Mouse (Mus musculus): ENCODE results near the gene Ddx49. TPM values are rescaled to one million over a fixed set of nuclear protein-coding genes. Genes with fewer than 3 reads are reported as not detected.

The Ddx49 gene
- polyA plus RNA-seq, 1 experiment from 2014 or later: 32.9 TPM

DNA sequence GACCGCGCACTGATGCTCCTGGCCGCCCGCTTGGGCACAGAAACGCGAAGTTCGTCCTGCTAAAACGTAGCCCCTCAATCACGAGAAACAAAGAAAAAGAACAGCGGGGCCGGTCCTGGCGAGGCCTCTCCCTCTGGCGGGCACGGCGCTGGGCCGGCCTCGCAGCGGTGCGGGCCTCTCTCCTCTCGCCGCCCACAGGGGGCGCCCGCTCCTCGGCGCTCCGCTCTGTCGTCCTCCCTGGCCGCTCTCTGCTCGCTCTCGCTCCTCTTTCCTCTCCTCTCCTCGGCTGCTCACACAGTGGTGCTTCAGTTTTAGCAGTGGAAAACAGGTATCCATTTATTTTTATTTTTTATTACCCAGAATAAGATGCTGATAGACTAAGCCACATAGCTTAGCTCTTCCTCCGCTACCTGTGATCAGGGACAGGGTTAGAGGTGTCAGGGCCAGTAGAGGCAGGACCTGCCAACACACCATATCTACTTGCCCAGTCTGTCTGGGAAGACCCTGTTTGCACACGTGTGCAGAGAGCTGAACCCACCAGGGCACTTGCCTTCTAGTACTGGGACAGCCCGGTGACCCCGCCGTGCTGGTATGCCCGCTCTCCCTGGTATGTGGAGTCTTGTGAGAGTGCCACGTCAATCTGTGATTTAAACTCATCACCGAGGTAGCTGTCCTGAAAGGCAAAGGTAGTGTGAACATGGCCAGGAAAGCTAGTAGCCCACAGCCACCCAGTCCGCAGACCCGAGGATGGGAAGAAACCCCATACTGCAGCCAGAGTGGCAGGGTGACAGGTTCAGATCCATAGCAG, 30.0 kb upstream of the Ddx49 start:
- Histone ChIP-seq H3K27ac (ENCODE audit: low read depth, low read length) (no peak overlapping the region), H3K4me3 (ENCODE audit: low read depth, low read length) (no peak overlapping the region), H3K9me3 (ENCODE audit: control insufficient read depth) (no peaks in the 10 kb centered on the region), H3K36me3 (ENCODE audit: control insufficient read depth, insufficient read depth) (peaks cover 61% of the 10 kb centered on the region), H3K4me1 (replicated peaks; ENCODE audit: control insufficient read depth, insufficient read depth, low read length) (no peaks in the 10 kb centered on the region), H3K27me3 (replicated peaks; ENCODE audit: control insufficient read depth, insufficient read depth, low read length) (no peaks in the 10 kb centered on the region), H3K4me2 (replicated peaks; ENCODE audit: low read depth) (0 out of 2 replicates have a peak overlapping the region, but pooled peaks have one; percentile 18), H3K9ac (ENCODE audit: low read depth, low read length) (no peak overlapping the region)
- 37% methylated on average over 40 of the region's 41 CpGs for WGBS
- TF ChIP-seq CTCF (IDR thresholded peaks at IDR 0.05; ENCODE audit: low read depth): peak; percentile 88
- ATAC-seq: peak; percentile 61

DNA sequence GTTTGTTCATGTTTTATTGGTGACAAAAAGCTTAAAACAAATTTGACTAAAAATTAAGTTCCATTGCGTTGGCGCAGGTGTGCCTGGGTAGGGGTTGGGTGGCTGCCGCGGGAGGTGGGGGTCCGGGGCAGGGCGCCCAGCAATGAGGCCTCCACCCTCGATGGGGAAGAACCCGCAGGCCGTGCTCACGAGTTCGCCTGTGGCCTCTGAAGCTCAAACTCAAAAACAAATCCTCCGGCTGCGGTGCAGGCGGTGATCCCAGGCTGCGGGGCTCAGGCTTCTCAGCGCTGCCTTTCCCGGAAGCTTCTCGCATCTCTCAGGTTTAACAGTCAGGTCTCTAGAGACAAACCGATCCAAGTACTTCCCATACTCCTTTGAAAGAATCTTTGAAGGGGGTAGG, 29.2 kb upstream of the Ddx49 start:
- Histone ChIP-seq H3K27me3 (replicated peaks; ENCODE audit: control insufficient read depth, insufficient read depth, low read length) (no peaks in the 10 kb centered on the region), H3K27ac (ENCODE audit: low read depth, low read length) (no peak overlapping the region), H3K4me2 (replicated peaks; ENCODE audit: low read depth) (no peak overlapping the region), H3K36me3 (ENCODE audit: control insufficient read depth, insufficient read depth) (peaks cover 53% of the 10 kb centered on the region), H3K4me3 (ENCODE audit: low read depth, low read length) (no peak overlapping the region), H3K4me1 (replicated peaks; ENCODE audit: control insufficient read depth, insufficient read depth, low read length) (no peaks in the 10 kb centered on the region), H3K9me3 (ENCODE audit: control insufficient read depth) (no peaks in the 10 kb centered on the region), H3K9ac (ENCODE audit: low read depth, low read length) (no peak overlapping the region)
- TF ChIP-seq CTCF (IDR thresholded peaks at IDR 0.05; ENCODE audit: low read depth): no peak
- ATAC-seq: no peak
- WGBS: 84% methylated on average over 19 of the region's 19 CpGs

DNA sequence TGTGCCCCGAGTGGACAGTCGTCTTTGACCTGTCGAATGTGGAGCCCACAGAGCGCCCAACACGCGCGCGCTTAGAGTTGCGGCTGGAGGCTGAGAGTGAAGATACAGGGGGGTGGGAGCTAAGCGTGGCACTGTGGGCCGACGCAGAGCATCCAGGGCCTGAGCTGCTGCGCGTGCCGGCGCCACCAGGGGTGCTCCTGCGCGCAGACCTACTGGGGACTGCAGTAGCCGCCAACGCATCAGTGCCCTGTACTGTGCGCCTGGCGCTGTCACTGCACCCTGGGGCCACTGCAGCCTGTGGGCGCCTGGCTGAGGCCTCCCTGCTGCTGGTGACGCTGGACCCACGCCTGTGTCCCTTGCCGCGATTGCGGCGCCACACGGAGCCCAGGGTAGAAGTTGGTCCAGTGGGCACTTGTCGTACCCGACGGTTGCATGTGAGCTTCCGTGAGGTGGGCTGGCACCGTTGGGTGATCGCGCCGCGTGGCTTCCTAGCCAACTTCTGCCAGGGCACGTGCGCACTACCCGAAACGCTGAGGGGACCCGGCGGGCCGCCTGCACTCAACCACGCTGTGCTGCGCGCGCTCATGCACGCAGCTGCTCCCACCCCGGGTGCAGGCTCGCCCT, 28.6 kb upstream of the Ddx49 start:
- Histone ChIP-seq H3K36me3 (ENCODE audit: control insufficient read depth, insufficient read depth) (peaks cover 47% of the 10 kb centered on the region), H3K9me3 (ENCODE audit: control insufficient read depth) (no peaks in the 10 kb centered on the region), H3K4me1 (replicated peaks; ENCODE audit: control insufficient read depth, insufficient read depth, low read length) (no peaks in the 10 kb centered on the region), H3K27ac (ENCODE audit: low read depth, low read length) (no peak overlapping the region), H3K4me2 (replicated peaks; ENCODE audit: low read depth) (0 out of 2 replicates have a peak overlapping the region, but pooled peaks have one; percentile 17), H3K4me3 (ENCODE audit: low read depth, low read length) (no peak overlapping the region), H3K27me3 (replicated peaks; ENCODE audit: control insufficient read depth, insufficient read depth, low read length) (no peaks in the 10 kb centered on the region), H3K9ac (ENCODE audit: low read depth, low read length) (no peak overlapping the region)
- TF ChIP-seq CTCF (IDR thresholded peaks at IDR 0.05; ENCODE audit: low read depth): peak; percentile 67
- peak; percentile 48 for ATAC-seq
- WGBS: 56% methylated on average over 52 of the region's 53 CpGs

DNA sequence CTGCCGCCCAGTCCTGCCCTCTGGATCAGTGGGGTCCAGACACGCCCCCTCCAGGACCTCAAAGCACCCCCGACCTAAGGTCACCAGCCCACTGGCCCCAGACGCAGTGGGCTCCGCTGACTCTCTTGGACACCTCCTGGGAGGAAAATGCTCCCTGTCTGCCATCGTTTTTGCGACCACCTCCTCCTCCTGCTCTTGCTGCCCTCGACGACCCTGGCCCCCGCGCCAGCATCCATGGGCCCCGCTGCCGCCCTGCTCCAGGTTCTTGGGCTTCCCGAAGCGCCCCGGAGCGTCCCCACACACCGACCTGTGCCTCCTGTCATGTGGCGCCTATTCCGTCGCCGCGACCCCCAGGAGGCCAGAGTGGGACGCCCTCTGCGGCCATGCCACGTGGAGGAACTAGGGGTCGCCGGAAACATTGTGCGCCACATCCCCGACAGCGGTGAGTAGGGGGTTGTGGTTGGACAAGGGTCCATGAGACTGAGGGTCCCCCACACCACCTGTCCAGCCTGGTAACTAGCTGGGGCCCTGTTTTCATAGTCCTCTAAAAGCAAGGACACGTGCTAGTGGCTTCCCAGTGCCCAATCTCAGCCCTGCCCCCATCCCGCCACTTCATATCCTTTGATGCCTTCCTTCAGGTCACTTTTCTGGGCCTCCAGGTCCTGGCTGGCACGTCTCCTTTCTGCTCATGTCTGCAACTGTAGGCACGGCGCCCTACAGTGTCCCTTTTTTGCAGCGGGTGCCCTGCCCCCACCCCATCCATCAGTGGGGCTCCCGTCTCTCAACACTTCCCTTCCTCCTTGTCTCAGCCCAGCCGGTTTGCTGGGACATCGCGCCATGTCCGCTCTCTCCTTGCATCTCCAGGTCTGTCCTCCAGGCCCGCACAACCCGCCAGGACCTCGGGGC, 27.8 kb upstream of the Ddx49 start:
- peak; percentile 1; the same call in 1 of the 2 replicates for ATAC-seq
- Histone ChIP-seq H3K4me1 (replicated peaks; ENCODE audit: control insufficient read depth, insufficient read depth, low read length) (no peaks in the 10 kb centered on the region), H3K4me2 (replicated peaks; ENCODE audit: low read depth) (0 out of 2 replicates have a peak overlapping the region, but pooled peaks have one; percentile 17), H3K9me3 (ENCODE audit: control insufficient read depth) (no peaks in the 10 kb centered on the region), H3K36me3 (ENCODE audit: control insufficient read depth, insufficient read depth) (peaks cover 39% of the 10 kb centered on the region), H3K4me3 (ENCODE audit: low read depth, low read length) (no peak overlapping the region), H3K27me3 (replicated peaks; ENCODE audit: control insufficient read depth, insufficient read depth, low read length) (no peaks in the 10 kb centered on the region), H3K27ac (ENCODE audit: low read depth, low read length) (no peak overlapping the region), H3K9ac (ENCODE audit: low read depth, low read length) (no peak overlapping the region)
- 25% methylated on average over 45 of the region's 45 CpGs for WGBS
- no peak for TF ChIP-seq CTCF (IDR thresholded peaks at IDR 0.05; ENCODE audit: low read depth)

DNA sequence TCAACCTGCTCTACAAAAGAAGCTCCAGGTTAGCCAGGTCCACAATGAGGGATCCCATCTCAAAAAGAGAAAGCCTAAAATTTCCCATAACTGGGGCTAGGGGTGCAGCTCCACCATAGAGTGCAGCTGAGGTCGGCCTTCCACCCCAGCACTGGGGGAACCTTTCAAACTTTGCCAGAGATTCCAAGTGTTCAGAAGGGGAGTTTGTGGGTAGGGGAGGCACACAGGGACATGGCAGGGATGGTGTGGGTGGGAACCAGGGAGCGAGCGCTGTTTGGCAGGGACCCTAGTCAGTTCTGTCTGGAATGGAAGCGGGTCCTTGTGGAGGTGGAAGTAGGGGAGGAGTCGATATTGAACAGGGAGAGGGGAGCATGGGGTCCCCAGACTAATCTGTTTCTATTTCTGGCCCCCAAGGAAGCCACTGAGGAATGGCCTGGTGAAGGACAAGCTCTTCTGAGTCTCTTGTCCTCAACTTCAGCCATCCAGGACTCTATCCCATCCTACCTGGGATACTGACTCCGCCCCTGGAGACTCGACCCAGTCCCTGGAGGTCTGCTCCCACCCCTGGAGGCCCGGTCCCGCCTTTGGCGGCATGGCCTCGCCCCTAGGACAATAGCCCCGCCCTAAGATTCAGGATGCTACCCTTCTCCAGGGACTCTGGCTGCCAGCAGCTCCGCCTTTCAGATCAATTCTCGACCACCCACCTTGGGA, 27.0 kb upstream of the Ddx49 start, which contains the start of gene Gdf1:
Gene Gdf1, plus strand, starts transcription at position 694 of the 711 bp plus-strand sequence.
- Histone ChIP-seq H3K9me3 (ENCODE audit: control insufficient read depth) (no peaks in the 10 kb centered on the region), H3K27ac (ENCODE audit: low read depth, low read length) (no peak within 1 kb of the TSS), H3K4me1 (replicated peaks; ENCODE audit: control insufficient read depth, insufficient read depth, low read length) (no peaks in the 10 kb centered on the region), H3K4me3 (ENCODE audit: low read depth, low read length) (no peak within 1 kb of the TSS), H3K36me3 (ENCODE audit: control insufficient read depth, insufficient read depth) (peaks cover 31% of the 10 kb centered on the region), H3K27me3 (replicated peaks; ENCODE audit: control insufficient read depth, insufficient read depth, low read length) (no peaks in the 10 kb centered on the region), H3K9ac (ENCODE audit: low read depth, low read length) (no peak within 1 kb of the TSS), H3K4me2 (replicated peaks; ENCODE audit: low read depth) (0 out of 2 replicates have a peak within 1 kb of the TSS, but pooled peaks have one; percentile 17)
- no peak for TF ChIP-seq CTCF (IDR thresholded peaks at IDR 0.05; ENCODE audit: low read depth)
- 42% methylated on average over 14 of the region's 14 CpGs for WGBS
- ATAC-seq: no peak

Data from intestine, postnatal 0 days (tissue).